Mouse (Mus musculus): ENCODE results near the gene Cacna2d2. TPM values are rescaled to one million over a fixed set of nuclear protein-coding genes. Genes with fewer than 3 reads are reported as not detected.

Gene Cacna2d2
- total RNA-seq, 1 experiment from 2014 or later = 6.6 TPM

DNA sequence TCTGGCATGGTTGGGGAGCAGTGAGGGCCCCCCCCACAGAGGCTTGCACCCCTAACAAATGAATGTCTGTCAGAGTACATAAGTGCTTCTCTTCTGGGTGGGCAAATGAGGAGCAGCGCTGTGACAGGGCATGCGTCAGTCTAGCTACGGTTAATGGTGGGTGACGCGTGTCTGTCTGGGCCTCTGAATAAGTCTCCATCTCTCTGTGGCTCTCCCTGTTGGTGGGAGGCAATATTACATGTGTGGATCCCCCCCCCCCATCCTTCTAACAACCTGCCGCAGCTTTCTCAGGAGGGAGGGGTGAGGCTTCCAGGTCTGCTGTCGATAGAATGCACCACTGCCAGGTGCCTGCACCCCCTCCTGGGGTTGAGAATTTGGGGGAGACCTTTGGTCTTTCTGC, 3.7 kb downstream of the Cacna2d2 start:
- DNase-seq = no peak

DNA sequence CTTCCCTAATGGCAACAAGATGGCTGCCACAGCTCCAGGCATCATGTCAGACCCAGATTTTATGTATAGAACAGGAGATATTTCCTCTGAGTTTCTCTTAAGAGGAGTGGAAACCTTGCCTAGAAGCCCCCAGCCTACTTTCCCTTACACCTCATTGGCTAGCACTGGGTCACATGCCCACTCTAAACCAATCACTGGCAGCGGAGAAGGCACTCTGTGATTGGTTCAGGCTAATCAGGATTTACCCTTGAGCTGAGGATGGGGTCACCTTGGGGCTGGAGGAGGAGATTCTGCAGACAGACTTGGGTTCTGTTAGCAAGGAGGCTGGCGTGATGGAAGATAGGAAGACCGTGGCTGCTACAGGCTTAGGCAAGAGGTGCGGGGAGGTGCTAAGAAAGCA, 10.0 kb downstream of the Cacna2d2 start:
- DNase-seq = no peak

DNA sequence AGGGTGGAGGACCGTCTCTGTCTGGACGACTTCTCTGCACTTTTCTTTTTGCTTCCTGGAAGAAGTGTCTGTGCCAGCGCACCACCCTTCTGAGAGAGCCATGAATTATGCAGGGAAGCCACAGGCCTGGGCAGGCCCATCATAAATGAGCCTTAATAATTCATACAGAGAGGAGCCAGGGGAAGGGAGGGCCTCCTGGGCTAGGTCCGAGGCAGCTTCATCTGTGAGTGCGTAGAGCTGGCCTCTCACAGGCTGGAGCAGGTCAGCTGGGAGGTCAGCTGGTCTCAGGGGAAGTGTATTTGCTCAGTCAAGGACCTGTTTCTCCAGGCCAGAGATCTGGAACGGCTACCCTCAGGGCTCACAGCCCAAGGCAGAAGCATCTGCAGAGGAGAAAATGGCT, 17.7 kb downstream of the Cacna2d2 start:
- peak; percentile 44 for DNase-seq

DNA sequence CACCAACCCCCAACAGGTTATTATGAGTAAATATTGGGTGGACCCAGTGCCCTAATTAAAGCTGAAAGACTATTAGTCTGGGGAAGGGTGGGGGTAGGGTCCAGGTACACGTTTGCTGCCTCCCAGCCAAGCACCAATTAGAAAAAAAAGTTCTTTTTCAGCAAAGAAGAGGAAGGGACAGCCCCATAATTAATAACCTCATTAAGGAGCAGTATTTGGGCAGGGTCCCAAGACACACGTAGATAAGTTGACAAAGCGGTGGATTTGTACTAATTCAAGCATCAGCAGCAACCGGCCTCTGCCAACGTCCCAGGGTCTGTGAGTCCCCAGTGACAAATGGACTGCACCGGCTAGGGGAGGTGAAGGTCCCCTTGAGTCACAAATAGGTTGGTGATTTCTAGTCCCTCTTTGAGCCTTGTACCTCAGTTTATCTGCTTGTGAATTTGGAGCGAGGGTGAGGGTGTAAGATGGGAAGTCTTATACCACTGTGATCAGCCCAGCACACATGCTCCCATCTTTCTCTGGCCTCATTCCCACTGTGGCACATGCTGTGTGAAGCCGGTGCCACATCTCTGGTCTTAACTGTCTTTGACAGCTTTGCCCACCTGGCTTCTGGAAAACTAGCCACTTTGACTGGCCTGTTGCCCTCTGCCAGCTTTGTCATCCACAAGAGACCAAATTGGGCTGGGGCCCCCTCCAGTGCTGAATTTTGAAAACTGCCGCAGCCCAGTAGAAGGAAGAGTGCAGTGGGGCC, 20.3 kb downstream of the Cacna2d2 start:
- DNase-seq = no peak

DNA sequence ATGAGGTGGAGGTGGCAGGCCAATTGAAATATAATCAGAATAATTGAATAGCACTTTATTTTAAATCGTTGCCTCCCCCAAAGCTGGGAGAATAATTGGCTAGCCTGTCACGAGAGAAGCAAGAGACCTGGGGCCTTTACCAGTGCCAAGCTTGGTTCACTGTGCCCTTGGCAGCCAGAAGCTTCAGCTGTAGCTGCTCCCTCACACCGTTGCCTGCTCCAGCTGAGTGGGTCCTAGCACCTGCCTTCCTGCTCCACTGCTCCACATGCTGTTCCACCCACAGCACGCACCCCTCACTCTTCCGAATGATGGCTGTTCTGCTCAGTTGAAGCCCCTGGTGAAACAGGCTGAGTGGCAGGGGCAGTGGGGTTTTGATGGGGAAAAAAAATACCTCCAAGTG, 21.5 kb downstream of the Cacna2d2 start:
- no peak for DNase-seq

DNA sequence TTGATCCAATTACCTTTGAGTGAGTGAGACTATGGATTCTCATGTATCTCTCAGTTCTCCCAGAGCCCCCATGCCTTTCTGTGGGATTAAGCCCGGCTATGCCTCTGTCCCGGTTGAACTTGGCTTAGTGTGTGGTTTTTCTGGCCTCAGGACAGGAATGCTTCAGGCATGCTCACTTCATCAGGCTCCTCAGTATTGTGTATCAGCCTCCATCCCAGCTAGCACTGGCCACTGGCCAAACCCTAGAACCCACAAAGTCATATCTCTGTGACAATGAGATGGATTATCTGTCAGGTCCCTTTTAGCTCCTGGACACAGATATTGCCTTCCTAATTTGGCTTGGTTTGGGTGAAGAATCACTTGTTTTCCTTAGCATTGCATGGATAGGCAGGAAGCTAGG, 23.5 kb downstream of the Cacna2d2 start:
- no peak for DNase-seq

DNA sequence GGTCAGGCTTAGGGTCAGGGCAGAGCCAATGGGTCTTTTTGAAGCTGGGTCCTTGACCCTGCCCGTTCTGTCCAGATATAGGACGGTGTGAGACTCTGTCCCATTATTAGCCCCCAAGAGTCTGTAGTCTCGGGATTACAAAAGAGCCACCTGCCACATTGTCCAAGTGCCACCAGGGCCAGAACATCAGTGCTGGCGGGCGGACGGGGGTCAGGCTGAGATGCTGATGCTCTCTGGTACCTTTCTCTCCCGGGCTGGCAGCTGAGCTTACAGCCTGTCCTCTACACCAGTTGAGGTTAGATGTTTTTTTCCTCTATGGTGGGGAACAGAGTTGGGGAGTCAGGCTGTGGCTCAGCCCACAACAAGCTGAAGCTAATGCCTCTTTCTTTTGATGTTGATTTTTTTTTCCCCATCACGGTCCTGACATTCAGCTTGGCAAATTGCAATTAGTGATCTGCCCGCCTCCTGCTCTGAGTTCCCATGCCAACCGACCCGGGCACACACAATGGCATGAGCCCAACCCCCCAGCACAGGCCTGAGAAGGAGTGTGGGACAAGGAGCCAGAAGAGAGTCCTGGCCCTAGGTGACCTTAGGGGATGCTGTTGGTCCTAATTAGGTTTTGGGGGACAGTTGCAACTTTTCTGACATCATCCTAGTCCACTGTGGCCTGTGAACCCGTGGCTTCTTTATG, 25.2 kb downstream of the Cacna2d2 start:
- no peak for DNase-seq

DNA sequence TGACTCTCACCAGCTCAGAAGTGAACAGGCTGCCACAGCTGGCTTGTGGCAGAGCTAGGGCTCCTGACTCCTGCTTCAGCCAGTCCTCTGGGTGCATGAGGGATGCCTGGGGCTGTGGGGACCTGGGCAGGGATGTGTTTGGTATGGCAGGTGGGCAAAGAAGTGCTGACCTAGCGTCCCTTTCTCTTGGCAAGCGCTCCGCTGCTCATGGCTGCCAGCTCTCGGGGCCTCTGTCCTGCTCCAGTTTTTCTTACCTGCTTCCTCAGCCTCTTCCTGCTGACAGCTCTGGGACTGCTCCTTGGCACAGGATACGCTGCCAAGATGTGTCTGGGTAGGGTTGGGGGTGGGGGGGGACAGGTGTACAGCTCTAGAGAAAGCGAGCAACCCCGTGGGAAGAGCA, 28.5 kb downstream of the Cacna2d2 start:
- no peak for DNase-seq

DNA sequence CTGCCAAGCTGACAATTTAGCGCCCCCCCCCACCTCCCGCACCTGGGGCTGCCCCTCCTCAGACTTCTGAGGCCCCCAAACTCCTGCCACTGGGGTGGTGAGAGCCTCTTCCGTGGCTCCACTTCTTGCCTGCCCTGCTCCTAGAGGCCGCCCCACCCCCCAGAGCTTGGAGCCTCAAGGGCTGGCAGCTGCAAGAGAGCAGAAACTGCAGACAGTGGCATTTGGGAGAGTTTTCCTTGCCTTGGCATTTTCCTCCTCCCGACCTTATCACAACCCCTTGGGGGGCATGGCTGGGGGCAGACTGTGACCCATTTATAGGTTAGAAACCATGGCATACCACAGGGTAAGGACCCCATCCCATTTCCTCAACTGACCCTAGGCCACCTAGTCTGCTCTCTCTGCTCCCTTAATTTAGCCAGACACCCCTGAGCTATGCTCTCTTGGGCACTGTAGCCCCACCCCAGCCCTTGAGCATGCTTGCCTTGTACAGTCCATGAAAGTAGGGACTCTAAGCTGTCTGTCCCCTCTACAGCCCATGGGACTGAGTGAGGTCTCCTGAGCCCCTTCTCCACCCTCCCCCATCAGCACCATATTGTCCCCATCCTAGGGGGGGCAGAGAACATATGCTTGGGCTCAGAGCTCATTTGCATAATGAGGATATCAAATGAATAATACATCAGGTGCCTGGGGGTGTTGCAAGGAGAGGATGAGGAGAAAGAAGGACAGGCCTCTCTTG, 29.2 kb downstream of the Cacna2d2 start:
- DNase-seq = peak; percentile 56

DNA sequence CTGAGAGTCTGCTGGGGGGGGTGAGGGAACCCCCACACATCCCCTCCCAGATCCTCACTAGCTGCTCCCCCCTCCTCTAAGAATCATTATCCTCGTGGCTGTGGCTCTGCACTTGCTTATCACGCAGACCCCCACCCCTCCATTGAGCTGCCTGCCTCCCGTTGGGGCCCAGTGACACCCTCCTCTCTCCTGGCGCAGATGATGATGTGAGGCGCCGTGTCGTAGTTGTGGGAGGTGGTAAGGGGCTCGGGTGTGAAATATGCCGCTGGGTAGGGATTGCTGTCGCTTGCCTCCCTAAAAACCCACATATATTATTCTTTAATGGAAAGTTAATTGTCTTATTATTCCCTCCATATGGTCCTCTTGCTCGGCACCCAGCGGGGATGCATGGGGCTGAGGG, 31.0 kb downstream of the Cacna2d2 start:
- no peak for DNase-seq

DNA sequence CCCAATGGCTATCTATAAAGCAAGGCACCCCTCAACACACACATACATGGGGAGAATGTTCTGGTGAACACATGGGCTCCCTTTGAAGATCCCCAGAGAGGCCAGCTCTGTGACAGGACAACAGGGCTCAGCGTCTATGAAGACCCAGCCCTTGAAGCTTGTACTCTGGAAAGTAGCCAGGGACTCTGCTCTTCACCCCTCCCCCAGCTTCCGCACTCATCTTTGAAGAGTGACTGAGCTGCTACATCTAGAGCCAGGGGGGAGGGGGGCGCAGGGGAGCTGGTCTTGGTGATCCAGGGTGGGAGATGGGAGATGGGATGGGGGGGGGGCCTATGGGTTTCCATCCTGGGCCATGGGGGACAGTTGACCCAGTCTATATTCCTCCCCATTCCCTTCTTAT, 33.1 kb downstream of the Cacna2d2 start:
- no peak for DNase-seq

DNA sequence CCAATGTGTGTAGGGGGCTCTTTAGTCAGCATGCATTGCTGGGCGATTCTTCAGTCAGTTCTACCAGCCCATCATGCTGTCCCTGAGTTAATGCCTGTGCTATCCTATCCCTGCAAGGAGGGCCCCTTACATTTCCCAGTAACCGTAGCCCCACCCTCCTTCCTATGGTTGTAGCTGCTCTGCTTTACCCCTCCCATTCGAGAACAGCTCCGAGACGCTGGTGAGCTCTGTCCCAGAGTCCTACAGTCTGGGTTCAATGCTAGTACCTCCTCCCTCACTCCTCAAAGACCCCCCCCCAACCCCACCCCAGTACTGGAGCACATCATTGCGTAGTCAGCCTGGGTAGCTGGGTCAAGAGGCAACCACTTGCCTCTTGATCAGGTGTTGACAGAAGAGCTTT, 35.4 kb downstream of the Cacna2d2 start:
- DNase-seq = no peak

DNA sequence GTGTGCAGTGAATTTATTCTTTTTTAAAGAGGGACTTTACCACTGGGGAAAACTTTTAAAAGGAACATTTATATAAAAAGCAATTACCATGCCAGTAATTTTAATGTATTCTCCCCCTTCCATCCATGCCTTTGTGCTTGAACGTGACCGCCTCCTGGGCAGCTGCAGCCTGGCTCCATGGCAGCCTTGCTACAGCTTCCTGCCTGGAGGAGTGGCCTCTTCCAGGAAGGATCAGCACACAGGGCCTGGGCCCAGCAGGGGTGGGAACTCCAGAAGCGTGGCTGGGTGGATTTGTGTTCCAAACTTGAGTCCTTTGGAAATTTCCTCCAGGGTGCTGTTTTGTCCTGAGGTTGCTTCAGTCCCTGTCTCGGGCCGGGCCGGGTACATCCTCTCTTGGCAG, 35.9 kb downstream of the Cacna2d2 start:
- DNase-seq = no peak

DNA sequence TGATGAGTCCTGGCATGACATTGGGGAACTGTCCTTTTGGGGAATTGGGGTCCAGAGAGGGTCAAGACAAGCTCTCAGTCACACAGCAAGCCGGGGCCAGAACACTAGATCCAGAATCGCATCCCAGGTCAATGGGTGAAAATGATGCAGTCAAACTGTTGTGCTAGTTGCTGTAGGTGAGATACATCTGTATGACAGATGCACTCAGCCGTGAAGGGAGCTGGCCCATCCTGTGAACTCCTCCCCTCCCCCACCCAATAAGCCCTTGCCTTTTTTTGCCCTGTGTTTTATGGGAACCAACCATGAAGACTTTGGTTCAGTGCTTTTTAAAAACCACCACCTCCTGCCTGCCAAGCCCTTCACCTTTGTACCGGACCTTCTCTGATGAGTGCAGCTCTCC, 43.5 kb downstream of the Cacna2d2 start:
- no peak for DNase-seq

DNA sequence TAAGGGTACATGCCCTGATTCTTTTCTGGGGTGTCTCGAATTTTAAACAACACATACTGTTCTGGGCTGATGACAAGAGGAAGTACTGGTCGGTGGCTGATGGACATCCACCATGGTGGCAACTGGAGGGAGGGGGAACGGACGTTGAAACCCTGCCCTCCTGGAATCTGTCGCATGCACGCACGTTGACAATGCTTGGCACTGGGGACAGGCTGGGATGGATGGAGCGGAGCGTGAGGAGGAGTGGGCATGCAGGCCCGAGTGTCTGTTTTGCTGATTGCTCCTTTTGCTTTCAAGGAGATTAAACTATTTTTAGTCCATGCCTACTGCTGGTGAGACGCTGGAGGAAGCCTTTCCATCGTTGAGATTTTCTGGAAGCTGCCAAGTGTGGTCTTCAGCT, 43.9 kb downstream of the Cacna2d2 start:
- no peak for DNase-seq

DNA sequence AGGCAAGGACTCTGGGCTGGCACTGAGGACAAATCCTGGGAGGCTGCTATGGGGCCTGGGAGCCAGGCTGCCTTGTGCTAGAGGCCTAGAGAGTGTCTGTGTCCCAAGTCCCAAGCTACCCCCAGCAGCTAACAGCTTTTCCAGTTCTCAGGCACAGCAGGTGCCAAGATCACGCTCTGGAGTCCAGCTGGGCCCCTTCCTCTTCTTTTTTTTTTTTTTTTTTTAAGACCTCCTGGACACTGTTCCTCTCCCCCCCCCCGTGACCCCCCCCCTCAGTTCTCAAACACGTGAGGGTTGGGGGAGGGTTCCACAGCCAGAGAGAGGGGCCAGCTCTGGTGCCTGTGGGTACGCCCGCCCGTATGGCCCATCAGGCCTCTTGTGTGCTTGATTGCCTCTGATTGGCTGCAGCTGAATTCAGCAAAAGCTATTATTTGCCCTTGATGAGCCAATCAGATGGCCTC, 45.6 kb downstream of the Cacna2d2 start:
- no peak for DNase-seq

DNA sequence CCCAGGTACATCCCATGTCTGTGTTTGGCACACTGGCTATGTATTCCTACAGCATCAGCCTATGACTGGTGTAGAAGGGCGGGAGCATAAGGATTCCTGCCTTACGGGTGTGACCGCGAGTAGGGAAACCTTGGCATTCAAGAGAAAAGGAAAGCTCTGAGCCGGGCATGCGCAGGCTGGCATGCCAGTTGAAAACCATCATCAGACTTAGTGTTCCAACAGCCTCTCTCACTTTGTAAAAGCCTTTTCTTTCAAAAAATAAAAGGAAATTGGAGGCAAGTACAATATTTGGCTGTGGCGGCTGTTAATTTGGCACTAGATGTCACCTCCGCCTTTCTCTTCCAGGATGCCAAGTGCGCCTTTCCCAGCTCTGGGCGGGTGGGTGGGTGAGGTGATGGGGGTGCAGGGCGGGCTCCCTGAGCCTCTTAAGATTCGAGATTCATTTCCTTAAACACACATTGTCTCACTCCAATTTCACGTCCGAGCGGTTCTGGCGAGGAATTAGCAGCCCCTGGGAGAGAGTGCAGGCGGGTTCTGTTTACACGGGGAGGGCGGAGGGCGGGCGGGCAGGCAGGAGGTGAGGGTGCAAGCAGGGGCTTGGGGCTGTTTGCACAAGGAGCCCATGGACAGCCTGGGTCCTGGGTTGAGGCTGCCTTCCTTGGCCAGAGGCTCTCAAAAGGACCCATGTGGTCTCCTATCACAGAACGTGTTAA, 49.5 kb downstream of the Cacna2d2 start:
- peak; percentile 38 for DNase-seq

DNA sequence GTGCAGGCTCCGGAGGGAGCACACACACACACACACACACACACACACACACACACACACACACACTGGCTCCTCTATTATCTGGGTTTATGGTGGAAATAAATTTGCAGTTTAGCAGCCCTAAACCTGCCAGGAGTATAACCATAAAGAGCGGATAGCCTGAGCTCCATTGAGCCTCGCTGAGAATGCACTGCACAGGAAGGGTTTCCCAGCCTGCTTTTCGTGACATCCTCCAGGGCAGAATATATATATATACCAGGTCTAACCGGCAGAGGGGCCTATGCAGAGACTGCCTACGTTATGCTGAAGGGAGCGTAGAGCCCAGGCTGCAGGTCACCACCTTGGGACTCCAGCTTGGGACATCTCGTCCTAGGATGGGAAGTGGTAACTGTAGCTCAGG, 52.0 kb downstream of the Cacna2d2 start:
- DNase-seq = no peak

DNA sequence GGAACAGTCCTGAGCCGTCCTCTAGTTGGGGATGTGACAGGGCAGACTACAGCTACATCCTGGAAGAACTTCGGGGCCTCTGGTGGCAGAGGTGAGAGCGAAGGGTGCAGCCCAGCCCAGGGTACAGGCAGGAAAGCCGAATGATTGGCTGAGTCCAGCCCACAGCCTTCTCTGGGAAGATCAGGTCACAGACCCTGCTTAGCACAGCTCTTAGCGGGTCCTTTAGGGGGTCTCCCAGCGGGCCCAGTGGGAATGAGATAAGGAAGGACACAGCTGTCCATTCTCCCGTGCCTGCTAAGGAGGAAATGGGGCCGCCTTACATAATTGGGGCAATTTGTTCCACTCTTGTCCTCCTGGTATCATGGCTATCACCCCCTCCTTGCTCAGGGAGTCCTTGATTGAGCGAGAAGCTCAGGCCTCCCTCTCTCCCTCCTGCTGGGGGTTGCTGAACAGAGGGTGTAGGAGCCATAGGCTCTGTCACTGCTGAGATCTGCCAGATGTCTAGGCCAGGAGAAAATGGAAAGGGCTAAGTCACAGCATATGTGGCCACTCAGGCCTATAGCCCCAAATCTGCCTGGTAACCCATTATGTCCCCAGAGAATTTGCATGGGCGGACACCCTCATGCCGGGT, 52.6 kb downstream of the Cacna2d2 start:
- DNase-seq = no peak

DNA sequence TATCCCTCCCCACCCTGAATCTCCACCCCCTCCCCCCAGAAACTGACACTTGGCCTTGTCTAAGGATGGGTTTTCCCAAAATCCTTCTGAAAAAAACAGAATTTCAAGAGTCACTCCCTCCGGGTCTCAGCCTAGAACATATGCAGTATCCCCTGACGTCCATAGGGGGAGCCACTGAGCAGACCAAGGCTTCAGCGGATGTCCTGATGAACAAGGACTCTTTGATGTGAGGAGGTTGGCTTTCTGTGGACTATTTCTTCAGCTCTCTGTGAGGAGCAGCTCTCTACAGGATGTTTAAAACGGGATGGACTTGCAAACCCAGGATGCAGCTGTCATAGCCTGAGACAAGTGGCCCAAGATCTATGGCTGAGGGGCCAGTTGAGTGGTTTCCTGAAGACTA, 53.1 kb downstream of the Cacna2d2 start:
- DNase-seq = peak; percentile 71

DNA sequence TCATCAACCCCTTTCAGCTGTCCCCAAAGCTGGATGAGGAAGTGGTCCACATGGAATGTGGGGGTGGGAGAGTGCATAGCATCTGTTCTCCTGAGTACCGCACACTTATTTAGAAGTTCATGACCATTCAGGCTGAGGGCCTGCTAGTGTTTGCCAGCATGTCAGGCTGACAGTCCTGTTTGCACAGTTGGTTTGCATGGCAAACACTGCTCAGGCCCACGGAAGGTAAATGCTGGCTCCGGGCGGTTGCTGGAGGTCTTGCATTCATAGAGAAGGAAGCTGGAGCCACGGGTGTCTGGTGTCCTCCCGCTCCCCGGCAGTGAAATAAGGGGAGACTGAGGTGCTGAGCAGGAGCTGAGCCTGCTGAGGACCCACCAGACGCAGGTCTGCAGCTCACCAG, 53.7 kb downstream of the Cacna2d2 start:
- DNase-seq = no peak

DNA sequence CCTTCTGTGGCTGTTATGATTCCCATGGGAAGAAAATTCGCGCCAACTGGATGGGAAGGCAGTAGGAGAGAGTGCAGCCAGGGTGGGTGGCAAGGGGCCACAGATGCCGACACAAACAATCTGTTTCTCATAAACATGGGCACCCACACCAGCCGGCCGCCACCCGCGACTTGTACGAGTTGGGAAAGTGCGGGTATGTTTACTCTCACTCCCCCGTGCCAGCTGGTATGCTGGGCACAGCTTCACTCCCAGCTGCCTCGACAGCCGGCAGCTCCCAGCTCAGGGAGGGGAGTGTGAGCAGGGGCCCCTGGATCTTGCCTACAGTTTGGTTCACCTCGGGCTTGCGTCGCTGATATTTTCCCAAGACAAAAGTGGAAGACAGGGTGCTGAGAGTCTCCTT, 57.3 kb downstream of the Cacna2d2 start:
- peak; percentile 22 for DNase-seq
